Comparison of ENCODE assay signal across 8 mouse cellular contexts in the genomic region with DNA sequence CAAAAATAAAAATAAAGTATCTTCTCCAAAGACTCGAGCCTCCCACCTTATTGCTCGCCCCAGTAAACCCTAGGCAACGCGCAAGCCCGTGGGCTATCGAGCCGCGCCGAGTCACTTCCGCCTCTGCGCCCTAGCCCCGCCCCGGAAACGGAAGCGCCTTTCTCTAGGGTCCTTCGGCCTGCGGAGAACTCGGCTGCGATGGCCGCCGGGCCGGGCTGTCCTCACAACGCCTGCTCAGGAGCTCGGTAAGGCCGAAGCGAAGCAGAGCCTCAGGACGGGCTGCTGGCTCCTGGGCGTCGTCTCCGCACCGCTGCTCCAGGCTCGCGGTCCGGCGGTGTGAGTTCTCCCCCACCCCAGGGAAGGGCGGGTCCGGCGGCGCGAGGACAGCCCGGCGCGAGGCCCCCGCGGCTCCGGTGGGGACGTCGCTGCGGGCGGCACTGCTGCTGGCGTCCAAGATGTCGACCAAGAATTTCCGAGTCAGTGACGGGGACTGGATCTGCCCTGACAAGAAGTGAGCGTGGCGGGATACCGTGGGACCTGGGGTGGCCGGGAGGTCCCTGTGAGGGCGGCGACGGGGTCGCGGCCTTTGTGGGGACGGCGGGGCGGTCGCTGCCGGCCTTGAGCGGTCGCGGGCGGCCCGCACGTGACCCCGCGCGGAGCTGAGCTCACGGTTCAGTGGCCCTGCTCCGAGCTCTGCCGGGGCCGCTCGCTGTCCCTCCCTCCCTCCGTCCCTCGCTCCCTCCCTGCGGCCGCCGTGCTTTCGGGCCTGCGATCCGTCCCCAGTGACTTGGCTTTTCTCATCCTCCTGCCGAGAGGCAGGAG. TPM values are rescaled to one million over a fixed set of nuclear protein-coding genes. Genes with fewer than 3 reads are reported as not detected.
DNase-seq lines count a peak whose midpoint lies in the region; ATAC-seq and TF ChIP-seq lines count a peak whose summit lies in the region.

Gene Zranb2, plus strand, starts transcription at position 197 of the 822 bp plus-strand sequence.

- peak; percentile 96 for DNase-seq in brain, adult 2 months (ENCODE audit: low read depth, low spot score)
- DNase-seq in heart, adult 9 months (ENCODE audit: low spot score in 2 of 2) = peak; percentile 91 to 93
- peak; percentile 96 for DNase-seq in midbrain, postnatal 0 days (ENCODE audit: low spot score)
- DNase-seq in spleen, postnatal 10 days (ENCODE audit: low spot score in 2 of 2) = peak; percentile 92 to 96

- peak within 1 kb of the TSS; percentile 75 for H3K27ac ChIP-seq in embryonic fibroblast, embryonic 13.5 days (ENCODE audit: insufficient read depth, low read length)
- peak within 1 kb of the TSS; percentile 94 for H3K27ac ChIP-seq in kidney, embryonic 14.5 days (ENCODE audit: low read depth, low read length)
- peak within 1 kb of the TSS; percentile 96 for H3K27ac ChIP-seq in limb, embryonic 15.5 days
- peak within 1 kb of the TSS; percentile 95 for H3K27ac ChIP-seq in midbrain, postnatal 0 days (ENCODE audit: low read depth, low read length)

- peaks cover 51% of the 10 kb centered on the region for H3K79me2 ChIP-seq in C2C12 (ENCODE audit: control insufficient read depth, insufficient read depth)

- H3K4me3 ChIP-seq in C2C12 (ENCODE audit: insufficient read depth, poor library complexity, severe bottlenecking) = peak within 1 kb of the TSS; percentile 74
- H3K4me3 ChIP-seq in embryonic fibroblast, embryonic 13.5 days (ENCODE audit: insufficient read depth, low read length) = peak within 1 kb of the TSS; percentile 100
- H3K4me3 ChIP-seq in kidney, embryonic 14.5 days (ENCODE audit: low read length) = peak within 1 kb of the TSS; percentile 91
- peak within 1 kb of the TSS; percentile 66 for H3K4me3 ChIP-seq in limb, embryonic 15.5 days
- H3K4me3 ChIP-seq in midbrain, postnatal 0 days (ENCODE audit: low read depth, low read length) = peak within 1 kb of the TSS; percentile 69

- H3ac ChIP-seq in C2C12 (ENCODE audit: control insufficient read depth, insufficient read length, low read depth) = peak within 1 kb of the TSS; percentile 99

- under 1% methylated on average over 69 of the region's 91 CpGs for WGBS in kidney, embryonic 14.5 days
- WGBS in limb, embryonic 15.5 days = under 1% methylated on average over 76 of the region's 91 CpGs
- under 1% methylated on average over 63 of the region's 91 CpGs for WGBS in midbrain, postnatal 0 days

- peak; percentile 86 for TF ChIP-seq POLR2A in embryonic fibroblast, embryonic 13.5 days (IDR thresholded peaks at IDR 0.05; ENCODE audit: low read depth, low read length)

- H3K79me3 ChIP-seq in C2C12 (ENCODE audit: low read depth) = peaks cover 45% of the 10 kb centered on the region

- TF ChIP-seq CTCF in C2C12 (IDR thresholded peaks at IDR 0.05; ENCODE audit: control insufficient read depth, insufficient read depth, insufficient read length) = no peak
- no peak for TF ChIP-seq CTCF in embryonic fibroblast, embryonic 13.5 days (IDR thresholded peaks at IDR 0.05; ENCODE audit: borderline replicate concordance, insufficient read depth, low read length)
- TF ChIP-seq CTCF in midbrain, postnatal 0 days (IDR thresholded peaks at IDR 0.05) = no peak

- H3K9ac ChIP-seq in kidney, embryonic 14.5 days (ENCODE audit: low read depth, low read length) = peak within 1 kb of the TSS; percentile 95
- H3K9ac ChIP-seq in limb, embryonic 15.5 days = peak within 1 kb of the TSS; percentile 77
- H3K9ac ChIP-seq in midbrain, postnatal 0 days (replicated peaks; ENCODE audit: low read length, poor library complexity, severe bottlenecking) = peak within 1 kb of the TSS; percentile 60

- H3K27me3 ChIP-seq in C2C12 (ENCODE audit: control insufficient read depth, insufficient read depth, insufficient read length) = no peaks in the 10 kb centered on the region
- peaks cover 24% of the 10 kb centered on the region for H3K27me3 ChIP-seq in kidney, embryonic 14.5 days (ENCODE audit: control insufficient read depth, insufficient read depth, low read length)
- H3K27me3 ChIP-seq in limb, embryonic 15.5 days = peaks cover 29% of the 10 kb centered on the region
- H3K27me3 ChIP-seq in midbrain, postnatal 0 days (ENCODE audit: insufficient read depth, low read length) = peaks cover 30% of the 10 kb centered on the region

- H3K4me2 ChIP-seq in kidney, embryonic 14.5 days (replicated peaks; ENCODE audit: low read depth, low read length) = peak within 1 kb of the TSS; percentile 87
- peak within 1 kb of the TSS; percentile 48 for H3K4me2 ChIP-seq in limb, embryonic 15.5 days
- peak within 1 kb of the TSS; percentile 64 for H3K4me2 ChIP-seq in midbrain, postnatal 0 days (ENCODE audit: low read depth, low read length, poor library complexity, severe bottlenecking)

- peaks cover 2% of the 10 kb centered on the region; the same call in 1 of the 2 replicates for H3K4me1 ChIP-seq in embryonic fibroblast, embryonic 13.5 days (ENCODE audit: control insufficient read depth, insufficient read depth, low read length)
- H3K4me1 ChIP-seq in kidney, embryonic 14.5 days (ENCODE audit: control insufficient read depth, insufficient read depth, low read length) = 0 out of 2 replicates have a peak, but pooled peaks cover 2% of the 10 kb centered on the region
- 0 out of 2 replicates have a peak, but pooled peaks cover 5% of the 10 kb centered on the region for H3K4me1 ChIP-seq in limb, embryonic 15.5 days
- peaks cover 5% of the 10 kb centered on the region; the same call in 1 of the 2 replicates for H3K4me1 ChIP-seq in midbrain, postnatal 0 days (ENCODE audit: insufficient read depth, low read length)

- H3K9me3 ChIP-seq in kidney, embryonic 14.5 days (ENCODE audit: control insufficient read depth, low read length) = no peaks in the 10 kb centered on the region; the same call in 1 of the 2 replicates
- H3K9me3 ChIP-seq in limb, embryonic 15.5 days = no peaks in the 10 kb centered on the region; the same call in 1 of the 2 replicates
- H3K9me3 ChIP-seq in midbrain, postnatal 0 days (ENCODE audit: low read length) = no peaks in the 10 kb centered on the region

- peaks cover 36% of the 10 kb centered on the region for H3K36me3 ChIP-seq in C2C12 (ENCODE audit: control insufficient read depth, insufficient read depth)
- peaks cover 16% of the 10 kb centered on the region for H3K36me3 ChIP-seq in kidney, embryonic 14.5 days (ENCODE audit: control insufficient read depth, insufficient read depth, low read length)
- peaks cover 8% of the 10 kb centered on the region; the same call in 1 of the 2 replicates for H3K36me3 ChIP-seq in limb, embryonic 15.5 days
- 0 out of 2 replicates have a peak, but pooled peaks cover 5% of the 10 kb centered on the region for H3K36me3 ChIP-seq in midbrain, postnatal 0 days (ENCODE audit: insufficient read depth, low read length)

- ATAC-seq in kidney, embryonic 14.5 days (ENCODE audit: low FRiP score, low TSS enrichment) = peak; percentile 96
- peak; percentile 92 for ATAC-seq in limb, embryonic 15.5 days (ENCODE audit: insufficient number of reproducible peaks, low FRiP score, low TSS enrichment, low read depth)
- ATAC-seq in midbrain, postnatal 0 days (ENCODE audit: low FRiP score) = peak; percentile 96

TF ChIP-seq in C2C12, 6 proteins besides CTCF, POLR2A, EP300 and RAD21:
- TF ChIP-seq CEBPB (IDR thresholded peaks at IDR 0.05; ENCODE audit: low read depth) (no peak), MYOG (IDR thresholded peaks at IDR 0.05; ENCODE audit: control insufficient read depth, extremely low read depth, insufficient read length) (no peak), USF1 (IDR thresholded peaks at IDR 0.05; ENCODE audit: low read depth) (peak; percentile 70), FOSL1 (IDR thresholded peaks at IDR 0.05; ENCODE audit: insufficient read depth, low read length, poor library complexity, severe bottlenecking) (no peak), MYOD1 (IDR thresholded peaks at IDR 0.05; ENCODE audit: control insufficient read depth, insufficient read length, low read depth) (no peak), MAX (IDR thresholded peaks at IDR 0.05) (peak; percentile 99)

RNA-seq across cellular contexts. Expression of gene Zranb2, which starts in this region (rescaled TPM):
- 16.6 TPM for polyA plus RNA-seq in C2C12 (2012; fragmentation: generic; extraction: Trizol)
- 127 and 146 TPM in 2 replicates for polyA plus RNA-seq in embryonic fibroblast, embryonic 13.5 days (2011; ENCODE audit: insufficient read length, low read depth, missing spikeins)
- polyA plus RNA-seq in kidney, embryonic 14.5 days (2014; fragmentation: Nextera tagmentation; extraction: Ambion mirVana) = 102 and 119 TPM in 2 replicates
- 84.6 and 95.8 TPM in 2 replicates for polyA plus RNA-seq in limb, embryonic 15.5 days (2015; fragmentation: Nextera tagmentation; extraction: Ambion mirVana)
- 68.7 and 103 TPM in 2 replicates for total RNA-seq in midbrain, postnatal 0 days (2014; rRNA removed)
- polyA plus RNA-seq in midbrain, postnatal 0 days (2015; fragmentation: Nextera tagmentation; extraction: Ambion mirVana) = 98.4 and 103 TPM in 2 replicates

Comparison
In these comparisons a context has a peak if more than half of its experiments do, and no peak if none do; other contexts are left out.
1. Peak in every context shown above with its lines: DNase-seq, ATAC-seq, H3K4me3 ChIP-seq and H3K27ac ChIP-seq.